Mouse (Mus musculus): Measurements from ENCODE around the gene Farp2. TPM values are rescaled to one million over a fixed set of nuclear protein-coding genes. Genes with fewer than 3 reads are reported as not detected.
"Not testable (repeated sequence)": the region's sequence is repeated elsewhere in the genome, so short reads cannot be mapped to it uniquely, and the experiment has no call there.

Gene Farp2
- polyA plus RNA-seq, 1 experiment from 2014 or later: 1.5 TPM

DNA sequence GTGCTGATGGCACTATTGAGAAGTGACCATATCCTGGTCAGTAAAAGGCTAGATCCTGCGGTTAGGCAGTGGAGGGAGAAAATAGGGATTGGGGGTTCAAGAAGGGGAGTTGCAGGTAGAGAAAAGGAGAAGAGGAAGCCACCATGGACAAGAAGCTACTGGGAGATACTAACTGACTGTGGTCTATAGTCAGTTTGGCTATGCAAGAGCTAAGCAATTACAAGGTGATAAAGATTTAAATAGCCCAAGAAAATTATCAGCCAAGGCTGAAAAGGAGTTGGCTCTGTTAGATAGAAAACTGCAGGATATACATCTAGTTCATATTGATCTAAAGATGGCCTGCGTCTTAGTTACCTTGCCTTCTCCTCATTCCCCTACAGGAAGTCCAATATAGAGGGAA lies 130.8 kb downstream of the Farp2 start:
- 56% methylated on average over 2 of the region's 2 CpGs for WGBS (ENCODE audit: insufficient replicate concordance)
- Histone ChIP-seq H3K9me3 (replicated peaks) (no peaks in the 10 kb centered on the region), H3K27ac (no peak overlapping the region), H3K4me3 (no peak overlapping the region), H3K27me3 (replicated peaks) (no peaks in the 10 kb centered on the region), H3K36me3 (no peaks in the 10 kb centered on the region), H3K9ac (no peak overlapping the region), H3K4me1 (no peaks in the 10 kb centered on the region), H3K4me2 (no peak overlapping the region)
- ATAC-seq: no peak

DNA sequence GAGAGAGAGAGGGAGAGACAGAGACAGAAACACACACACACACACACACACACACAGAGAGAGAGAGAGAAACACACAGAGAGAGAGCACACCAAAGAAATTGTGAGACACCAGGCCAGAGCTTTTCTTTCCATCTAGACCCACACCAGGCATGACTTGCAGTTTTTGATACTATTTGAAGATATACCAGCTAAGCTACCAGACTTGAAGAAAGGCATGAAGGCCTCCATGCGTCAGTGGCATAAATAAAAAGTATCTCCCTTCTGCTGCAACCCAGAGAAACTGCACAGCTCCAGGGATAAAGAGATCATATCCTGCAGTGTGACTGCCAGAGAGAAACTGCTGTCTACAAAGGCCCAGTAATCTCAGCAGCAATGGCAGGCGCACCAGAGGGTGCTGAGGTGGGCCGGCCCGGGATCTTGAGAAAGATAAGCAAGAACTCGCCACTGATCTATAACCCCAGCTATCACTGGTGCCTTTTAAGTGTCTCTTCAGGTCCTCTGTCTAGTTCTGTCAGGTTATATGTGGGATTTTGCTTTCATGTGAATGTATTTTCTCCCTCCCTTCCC lies 137.8 kb downstream of the Farp2 start:
- no peak overlapping the region for H3K4me3 ChIP-seq
- peaks cover 18% of the 10 kb centered on the region for H3K4me1 ChIP-seq
- WGBS (ENCODE audit: insufficient replicate concordance): 24% methylated on average over 5 of the region's 5 CpGs
- no peaks in the 10 kb centered on the region for H3K36me3 ChIP-seq
- peak overlapping the region; percentile 0; the same call in 1 of the 2 replicates for H3K9ac ChIP-seq
- H3K27me3 ChIP-seq (replicated peaks): no peaks in the 10 kb centered on the region
- no peak overlapping the region for H3K4me2 ChIP-seq
- H3K9me3 ChIP-seq (replicated peaks): no peaks in the 10 kb centered on the region
- no peak for ATAC-seq
- H3K27ac ChIP-seq: 0 out of 2 replicates have a peak overlapping the region, but pooled peaks have one; percentile 14

DNA sequence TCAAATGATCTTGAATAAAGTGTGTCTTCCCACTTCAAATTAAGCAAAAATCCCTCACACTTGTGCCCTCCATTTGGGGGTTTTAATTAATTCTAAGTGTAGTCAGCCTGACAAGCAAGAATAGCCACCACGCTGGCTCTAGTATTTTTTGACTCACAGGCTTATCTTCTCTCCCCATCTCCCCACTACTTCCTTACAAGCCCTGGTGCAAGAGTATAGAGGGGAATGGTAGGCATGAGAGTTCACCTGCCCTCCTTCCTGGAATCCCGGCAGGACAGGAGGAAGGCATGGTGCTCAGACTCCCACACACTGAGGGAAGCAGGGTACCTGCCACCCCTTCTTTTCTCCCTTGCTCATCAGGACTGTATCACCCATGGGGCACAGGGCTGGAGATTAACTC lies 142.4 kb downstream of the Farp2 start:
- H3K4me1 ChIP-seq: peaks cover 14% of the 10 kb centered on the region
- no peak overlapping the region for H3K27ac ChIP-seq
- no peaks in the 10 kb centered on the region for H3K36me3 ChIP-seq
- no peak overlapping the region for H3K4me3 ChIP-seq
- H3K27me3 ChIP-seq (replicated peaks): 0 out of 2 replicates have a peak, but pooled peaks cover 4% of the 10 kb centered on the region
- no peaks in the 10 kb centered on the region for H3K9me3 ChIP-seq (replicated peaks)
- H3K4me2 ChIP-seq: no peak overlapping the region
- ATAC-seq: no peak
- H3K9ac ChIP-seq: no peak overlapping the region
- 9% methylated on average over 2 of the region's 2 CpGs for WGBS (ENCODE audit: insufficient replicate concordance)

DNA sequence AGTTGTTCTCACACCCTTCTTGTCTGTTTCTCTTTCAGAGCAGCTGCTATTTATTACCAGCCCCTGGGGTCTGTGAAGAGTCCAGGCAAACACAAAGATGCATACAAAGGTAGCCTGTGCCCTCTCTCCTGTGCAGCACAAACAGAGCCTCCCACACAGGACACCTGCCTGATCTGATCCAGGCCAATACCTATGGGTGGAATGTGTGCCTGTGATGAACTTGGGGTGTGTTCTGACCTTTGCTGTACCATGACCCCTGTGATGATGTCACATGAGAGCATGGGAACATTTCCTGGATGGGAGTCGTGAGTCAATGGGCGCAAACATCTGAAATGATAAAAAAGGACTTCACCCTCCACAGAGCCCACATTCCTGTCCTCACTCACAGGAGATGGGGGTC lies 142.9 kb downstream of the Farp2 start:
- 0 out of 2 replicates have a peak, but pooled peaks have one; percentile 21 for ATAC-seq

DNA sequence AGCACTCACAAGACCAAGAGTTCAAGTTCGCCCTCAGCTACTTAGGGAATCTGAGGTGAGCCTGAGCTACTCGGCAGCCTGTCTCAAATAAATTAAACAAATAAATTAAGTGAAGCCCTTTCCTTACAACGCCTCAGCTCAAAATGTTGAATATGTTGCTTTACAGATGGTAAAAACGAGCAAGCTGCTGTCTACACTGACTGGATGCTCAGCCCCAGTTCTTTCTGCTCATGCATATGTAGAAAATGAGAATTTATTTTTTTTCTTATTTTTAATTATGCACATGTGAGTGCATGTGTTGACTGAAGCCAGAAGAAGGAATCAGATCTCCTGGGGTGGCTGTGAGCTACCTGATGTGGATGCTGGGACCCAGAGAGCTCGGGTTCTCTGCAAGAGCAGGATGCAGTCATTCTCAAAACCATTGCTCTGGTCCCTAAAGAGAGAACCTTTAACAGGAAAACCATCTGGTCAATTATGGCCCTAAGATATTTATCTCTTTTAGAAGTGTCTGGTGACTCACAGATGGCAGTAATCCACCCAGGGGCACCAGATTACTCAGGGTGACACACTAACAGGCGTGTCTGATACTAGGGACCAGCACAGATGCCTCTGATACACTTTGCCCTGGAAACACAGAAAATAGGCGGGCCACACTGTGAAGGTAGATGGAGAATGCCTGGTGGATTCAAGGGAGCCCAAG lies 144.6 kb downstream of the Farp2 start:
- no peak for ATAC-seq
- H3K27ac ChIP-seq: no peak overlapping the region
- no peaks in the 10 kb centered on the region for H3K36me3 ChIP-seq
- no peak overlapping the region for H3K4me3 ChIP-seq
- no peak overlapping the region for H3K9ac ChIP-seq
- H3K4me2 ChIP-seq: no peak overlapping the region
- 51% methylated on average over 7 of the region's 7 CpGs for WGBS (ENCODE audit: insufficient replicate concordance)
- H3K9me3 ChIP-seq (replicated peaks): no peaks in the 10 kb centered on the region
- H3K4me1 ChIP-seq: 0 out of 2 replicates have a peak, but pooled peaks cover 4% of the 10 kb centered on the region
- H3K27me3 ChIP-seq (replicated peaks): 0 out of 2 replicates have a peak, but pooled peaks cover 4% of the 10 kb centered on the region

More for the DNA sequence above, 142.9 kb downstream of the Farp2 start:
- no peak overlapping the region for H3K4me3 ChIP-seq
- no peak overlapping the region for H3K4me2 ChIP-seq
- H3K9me3 ChIP-seq (replicated peaks): no peaks in the 10 kb centered on the region
- no peaks in the 10 kb centered on the region for H3K36me3 ChIP-seq
- no peak overlapping the region for H3K9ac ChIP-seq
- no peak overlapping the region for H3K27ac ChIP-seq
- 0 out of 2 replicates have a peak, but pooled peaks cover 4% of the 10 kb centered on the region for H3K27me3 ChIP-seq (replicated peaks)
- H3K4me1 ChIP-seq: peaks cover 8% of the 10 kb centered on the region
- 62% methylated on average over 2 of the region's 2 CpGs for WGBS (ENCODE audit: insufficient replicate concordance)

DNA sequence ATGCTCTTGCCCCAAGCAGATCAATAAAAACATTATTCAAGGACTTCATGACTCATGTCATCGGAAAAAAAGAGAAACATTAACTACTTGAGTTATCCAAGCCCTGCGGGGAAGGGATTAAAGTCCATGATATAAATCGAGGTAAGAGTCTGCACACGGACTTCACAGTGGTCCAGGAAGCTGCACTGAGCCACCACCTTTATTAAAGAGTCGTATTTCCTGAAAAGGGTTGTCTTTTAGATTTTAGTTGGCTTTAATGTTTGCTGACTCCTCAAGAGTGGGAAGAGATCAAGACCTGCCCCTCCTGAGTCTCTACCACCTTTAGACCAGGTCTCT lies 145.1 kb downstream of the Farp2 start:
- Histone ChIP-seq H3K9ac (no peak overlapping the region), H3K4me3 (no peak overlapping the region), H3K36me3 (no peaks in the 10 kb centered on the region), H3K27ac (no peak overlapping the region), H3K4me1 (0 out of 2 replicates have a peak, but pooled peaks cover 4% of the 10 kb centered on the region), H3K9me3 (replicated peaks) (no peaks in the 10 kb centered on the region), H3K4me2 (no peak overlapping the region), H3K27me3 (replicated peaks) (0 out of 2 replicates have a peak, but pooled peaks cover 4% of the 10 kb centered on the region)
- ATAC-seq: no peak
- 62% methylated on average over 5 of the region's 5 CpGs for WGBS (ENCODE audit: insufficient replicate concordance)

DNA sequence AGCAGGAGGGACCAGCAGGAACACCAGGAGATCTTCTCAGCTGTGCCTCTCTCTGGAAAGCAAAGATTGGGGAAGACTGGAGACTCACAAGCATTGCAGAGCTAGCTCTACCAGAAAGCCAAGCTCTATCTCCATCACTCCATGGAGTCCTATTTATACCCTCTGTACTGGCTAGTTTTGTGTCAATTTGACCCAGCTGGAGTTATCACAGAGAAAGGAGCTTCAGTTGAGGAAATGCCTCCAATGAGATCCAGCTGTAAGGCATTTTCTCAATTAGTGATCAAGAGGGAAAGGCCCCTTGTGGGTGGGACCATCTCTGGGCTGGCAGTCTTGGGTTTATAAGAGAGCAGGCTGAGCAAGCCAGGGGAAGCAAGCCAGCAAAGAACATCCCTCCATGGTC lies 146.7 kb downstream of the Farp2 start, which contains the start of gene Stk25:
TSS of gene Stk25 (minus strand) at position 101 of the 400 bp plus-strand sequence.
- not testable (repeated sequence) for H3K9me3 ChIP-seq (replicated peaks); H3K4me2 ChIP-seq; H3K27me3 ChIP-seq (replicated peaks); ATAC-seq; H3K27ac ChIP-seq; H3K4me1 ChIP-seq; H3K9ac ChIP-seq; H3K36me3 ChIP-seq; H3K4me3 ChIP-seq

DNA sequence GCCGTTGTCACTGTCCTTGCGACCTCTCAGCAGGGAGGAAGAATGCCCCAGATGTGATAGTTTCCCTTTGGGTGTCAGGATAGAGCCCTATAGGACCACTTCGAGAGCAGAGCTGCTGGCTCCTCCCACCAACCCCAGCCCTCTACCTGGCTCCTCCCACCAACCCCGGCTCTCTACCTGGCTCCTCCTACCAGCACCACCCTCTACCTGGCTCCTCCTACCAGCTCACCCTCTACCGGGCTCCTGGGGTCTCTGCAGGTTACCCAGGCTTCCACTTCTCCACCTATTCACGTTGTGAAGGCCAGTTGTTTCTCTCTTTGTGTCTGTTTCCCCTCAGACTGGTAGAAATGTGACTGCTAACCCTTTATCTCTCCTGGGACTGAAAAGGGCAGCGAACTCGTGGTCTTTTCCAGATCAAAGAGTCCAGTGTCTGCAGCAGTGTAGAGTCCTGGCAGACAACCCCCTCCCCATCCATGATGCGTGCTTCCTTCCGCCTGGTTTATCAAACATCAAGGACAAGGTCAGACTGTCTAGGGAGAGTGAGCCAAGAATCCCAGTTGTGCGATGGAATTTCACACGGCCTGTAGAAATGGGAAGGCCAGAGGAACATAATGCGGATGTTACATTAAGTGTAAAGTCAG lies 156.0 kb downstream of the Farp2 start:
- 0 out of 2 replicates have a peak, but pooled peaks cover 3% of the 10 kb centered on the region for H3K27me3 ChIP-seq (replicated peaks)
- H3K4me1 ChIP-seq: peaks cover 33% of the 10 kb centered on the region
- H3K9me3 ChIP-seq (replicated peaks): no peaks in the 10 kb centered on the region
- peak overlapping the region; percentile 15; the same call in 1 of the 2 replicates for H3K27ac ChIP-seq
- peak; percentile 66 for ATAC-seq
- peak overlapping the region; percentile 18; the same call in 1 of the 2 replicates for H3K4me3 ChIP-seq
- 25% methylated on average over 13 of the region's 13 CpGs for WGBS (ENCODE audit: insufficient replicate concordance)
- H3K9ac ChIP-seq: no peak overlapping the region
- no peaks in the 10 kb centered on the region for H3K36me3 ChIP-seq
- peak overlapping the region; percentile 63 for H3K4me2 ChIP-seq

DNA sequence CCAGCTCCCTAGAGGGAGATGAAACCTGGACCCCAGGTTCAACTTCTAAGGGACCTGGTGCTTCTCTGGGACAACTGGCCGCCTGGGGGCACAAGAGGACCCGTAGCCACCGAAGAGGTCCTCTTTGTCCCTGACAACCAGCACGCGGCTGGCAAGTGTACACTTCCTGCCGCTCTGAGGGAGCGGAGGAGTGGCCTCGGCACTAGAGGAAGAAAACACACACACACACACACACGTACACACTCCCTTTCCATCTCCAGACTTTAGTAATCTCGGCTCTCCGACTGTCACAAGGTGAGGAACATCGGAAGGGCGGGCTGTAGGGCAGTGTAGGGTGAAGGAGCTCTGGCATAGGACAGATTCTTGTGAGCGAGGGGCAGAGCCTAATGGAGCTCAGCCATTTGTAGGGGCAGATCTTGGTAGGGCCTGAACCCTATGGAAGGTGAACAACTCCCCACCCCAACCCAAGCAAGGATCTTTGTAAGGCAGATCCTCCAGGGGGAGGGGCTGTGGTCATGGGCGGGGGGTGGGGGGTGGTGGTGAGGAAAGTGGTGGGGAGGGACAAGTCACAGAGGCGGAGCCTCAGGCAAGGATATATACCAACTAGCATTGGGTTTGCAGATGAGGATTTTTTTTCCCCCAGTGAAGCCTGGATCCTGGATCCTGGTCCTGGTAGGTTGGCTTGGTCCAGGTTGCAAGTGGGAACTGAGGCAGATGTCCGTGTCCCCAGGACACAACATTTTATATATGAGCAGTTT lies 157.1 kb downstream of the Farp2 start:
- H3K9me3 ChIP-seq (replicated peaks): no peaks in the 10 kb centered on the region
- peak overlapping the region; percentile 25 for H3K9ac ChIP-seq
- peak overlapping the region; percentile 38 for H3K4me3 ChIP-seq
- H3K4me1 ChIP-seq: peaks cover 33% of the 10 kb centered on the region
- 0 out of 2 replicates have a peak, but pooled peaks cover 3% of the 10 kb centered on the region for H3K27me3 ChIP-seq (replicated peaks)
- peak overlapping the region; percentile 63 for H3K4me2 ChIP-seq
- peak; percentile 72 for ATAC-seq
- H3K27ac ChIP-seq: no peak overlapping the region
- H3K36me3 ChIP-seq: no peaks in the 10 kb centered on the region
- WGBS (ENCODE audit: insufficient replicate concordance): 7% methylated on average over 17 of the region's 17 CpGs

DNA sequence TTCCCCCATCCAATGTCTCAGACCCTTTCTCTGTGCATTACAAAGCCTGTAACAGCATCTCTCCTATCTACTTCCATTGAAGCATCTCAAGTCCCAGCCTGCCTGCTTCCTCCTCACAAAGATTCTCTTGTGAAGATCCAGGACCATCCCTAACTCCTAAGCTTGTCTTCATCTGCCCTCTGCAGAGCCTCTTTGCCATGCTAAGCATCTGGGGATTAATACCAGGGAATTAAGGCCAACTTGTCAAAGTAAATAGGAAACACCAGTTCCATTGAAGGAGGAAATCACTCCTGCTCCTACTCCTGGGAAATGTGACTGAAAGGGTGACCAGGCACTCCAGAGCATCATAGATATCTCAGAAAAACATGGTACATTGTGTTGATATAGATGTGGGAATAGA lies 158.1 kb downstream of the Farp2 start:
- H3K4me1 ChIP-seq: peaks cover 33% of the 10 kb centered on the region
- no peak overlapping the region for H3K4me3 ChIP-seq
- no peaks in the 10 kb centered on the region for H3K36me3 ChIP-seq
- H3K27me3 ChIP-seq (replicated peaks): 0 out of 2 replicates have a peak, but pooled peaks cover 3% of the 10 kb centered on the region
- no peak for ATAC-seq
- no peak overlapping the region for H3K9ac ChIP-seq
- no peak overlapping the region for H3K27ac ChIP-seq
- no peak overlapping the region for H3K4me2 ChIP-seq
- H3K9me3 ChIP-seq (replicated peaks): no peaks in the 10 kb centered on the region

Data from liver, embryonic 12.5 days (tissue).